Mouse (Mus musculus): ENCODE measurements around the gene Btn1a1.

Gene Btn1a1

DNA sequence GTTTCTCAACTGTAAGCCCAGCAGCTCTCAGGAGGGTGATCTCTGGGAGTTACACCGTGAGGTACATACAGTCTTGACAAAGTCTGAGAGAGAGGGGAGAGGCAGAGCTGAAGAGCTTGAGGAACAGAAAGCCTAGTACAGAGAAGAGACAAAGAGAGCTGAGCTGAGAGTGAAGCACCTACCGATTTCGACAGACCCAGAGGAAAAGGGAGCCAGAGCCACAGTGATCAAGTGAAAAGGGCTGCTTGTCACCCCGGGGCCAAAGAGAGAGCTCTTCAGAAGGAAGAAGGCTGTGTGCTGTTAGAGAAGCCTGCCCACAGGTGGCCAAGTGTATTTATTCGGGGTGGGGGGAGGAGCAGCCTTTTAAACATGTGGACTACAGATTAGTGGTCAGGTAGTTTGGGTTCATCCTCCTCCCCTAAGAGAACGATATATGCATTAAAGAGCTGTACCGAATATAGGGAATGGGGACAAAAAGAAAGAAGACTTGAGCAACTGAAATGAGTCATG lies at the start of gene Btn1a1:
TSS of gene Btn1a1 (minus strand) at position 302 of the 510 bp plus-strand sequence.
- no peak for DNase-seq

DNA sequence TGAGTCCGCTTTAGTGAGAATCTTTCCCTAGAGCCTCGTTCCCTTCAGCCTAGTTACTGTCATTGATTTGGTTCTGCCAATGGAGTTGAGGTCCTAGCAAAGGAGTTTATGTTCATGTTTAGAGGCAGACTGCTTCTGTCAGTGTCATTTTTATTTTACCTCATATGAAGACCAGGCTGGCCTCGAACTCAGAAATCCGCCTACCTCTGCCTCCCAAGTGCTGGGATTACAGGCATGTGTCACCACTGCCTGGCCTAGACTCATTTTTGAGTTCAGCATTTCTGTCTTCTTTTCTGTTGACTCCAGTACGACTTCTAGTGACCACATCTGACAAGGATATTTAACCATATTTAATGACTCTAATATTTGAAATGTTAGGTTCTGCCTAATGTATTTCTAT lies 49.6 kb upstream of the Btn1a1 start:
- DNase-seq: no peak

DNA sequence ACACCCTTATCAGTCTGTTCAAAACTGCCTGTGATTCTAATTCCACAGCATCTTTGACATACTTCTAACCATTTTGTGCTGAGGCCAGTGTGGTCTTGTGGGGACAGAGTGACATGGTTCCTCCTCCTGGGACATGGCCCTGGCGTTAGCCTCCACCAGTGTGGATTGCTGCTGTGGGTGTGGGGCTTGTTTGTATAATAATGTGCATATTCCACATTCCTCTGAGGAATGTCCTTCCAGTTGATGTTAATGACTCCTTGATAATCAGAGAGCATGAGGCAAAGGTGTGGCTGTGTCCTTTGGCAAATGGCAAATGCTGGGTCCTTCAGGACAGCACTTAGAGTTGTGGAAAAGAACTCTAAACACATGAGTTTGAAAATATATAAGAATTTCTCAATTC lies 47.8 kb upstream of the Btn1a1 start:
- no peak for DNase-seq

DNA sequence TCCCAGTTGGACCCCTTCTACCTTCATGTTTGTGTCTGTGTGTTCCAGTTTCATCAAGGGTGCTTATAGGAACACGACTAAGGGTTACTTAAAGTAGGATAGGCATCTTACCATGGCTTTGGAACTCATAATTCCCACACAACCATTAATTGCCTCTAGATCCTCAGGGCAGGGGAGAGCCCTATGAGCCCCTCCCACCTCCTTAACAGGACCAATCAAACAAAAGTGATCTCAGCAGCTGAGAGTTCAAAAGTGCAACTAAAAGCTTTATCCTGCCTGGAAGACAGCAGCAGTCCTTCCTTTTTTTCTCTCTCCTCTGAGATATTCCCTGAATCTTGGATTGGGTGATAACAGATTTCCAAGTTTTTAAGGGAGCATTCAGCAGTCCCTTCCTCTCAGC lies 44.4 kb upstream of the Btn1a1 start:
- DNase-seq: no peak

DNA sequence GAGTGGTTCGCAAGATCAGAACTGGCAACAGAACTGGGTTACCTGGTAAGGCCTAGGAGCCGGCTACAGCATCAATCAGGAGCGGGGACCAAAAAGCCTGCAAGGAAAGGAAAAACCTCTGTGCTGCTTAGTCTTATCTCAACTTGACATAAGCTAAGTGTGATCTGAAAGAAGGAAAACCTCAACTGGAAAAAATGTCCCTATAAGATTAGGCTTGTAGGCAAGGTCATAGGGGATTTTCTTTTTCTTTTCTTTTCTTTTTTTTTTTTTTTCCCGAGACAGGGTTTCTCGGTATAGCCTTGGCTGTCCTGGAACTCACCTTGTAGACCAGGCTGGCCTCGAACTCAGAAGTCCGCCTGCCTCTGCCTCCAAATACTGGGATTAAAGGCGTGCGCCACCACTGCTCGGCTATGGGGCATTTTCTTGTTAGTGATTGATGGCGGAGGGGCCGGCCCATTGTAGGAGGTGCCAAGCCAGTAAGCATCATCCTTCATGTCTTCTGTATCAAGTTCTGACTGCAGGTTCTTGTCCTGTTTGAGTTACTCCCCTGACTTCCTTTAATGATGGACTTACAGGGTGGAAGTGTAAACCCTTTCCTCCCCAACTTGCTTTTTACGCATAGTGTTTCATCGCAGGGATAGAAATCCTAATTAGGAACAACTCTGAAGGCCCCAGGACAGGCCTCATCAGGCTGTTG lies 41.3 kb upstream of the Btn1a1 start:
- no peak for DNase-seq

DNA sequence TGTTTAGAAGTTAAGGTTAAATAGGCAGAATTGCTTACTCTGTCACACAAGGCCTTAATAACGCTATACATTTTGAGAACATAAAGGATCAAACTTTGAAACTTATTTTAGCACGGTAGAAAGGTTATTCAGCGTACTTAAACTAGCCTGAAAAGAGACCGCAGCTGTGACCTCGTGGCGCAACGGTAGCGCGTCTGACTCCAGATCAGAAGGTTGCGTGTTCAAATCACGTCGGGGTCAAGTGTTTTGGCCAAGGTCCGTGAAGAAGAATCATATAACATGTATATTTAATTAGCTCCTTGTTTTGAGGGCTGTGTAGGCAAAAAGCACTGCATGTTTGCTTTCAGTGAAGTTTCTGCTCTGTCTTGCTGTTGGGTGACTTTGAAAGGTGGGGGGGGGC lies 40.6 kb upstream of the Btn1a1 start:
- peak; percentile 46 to 54 for DNase-seq

DNA sequence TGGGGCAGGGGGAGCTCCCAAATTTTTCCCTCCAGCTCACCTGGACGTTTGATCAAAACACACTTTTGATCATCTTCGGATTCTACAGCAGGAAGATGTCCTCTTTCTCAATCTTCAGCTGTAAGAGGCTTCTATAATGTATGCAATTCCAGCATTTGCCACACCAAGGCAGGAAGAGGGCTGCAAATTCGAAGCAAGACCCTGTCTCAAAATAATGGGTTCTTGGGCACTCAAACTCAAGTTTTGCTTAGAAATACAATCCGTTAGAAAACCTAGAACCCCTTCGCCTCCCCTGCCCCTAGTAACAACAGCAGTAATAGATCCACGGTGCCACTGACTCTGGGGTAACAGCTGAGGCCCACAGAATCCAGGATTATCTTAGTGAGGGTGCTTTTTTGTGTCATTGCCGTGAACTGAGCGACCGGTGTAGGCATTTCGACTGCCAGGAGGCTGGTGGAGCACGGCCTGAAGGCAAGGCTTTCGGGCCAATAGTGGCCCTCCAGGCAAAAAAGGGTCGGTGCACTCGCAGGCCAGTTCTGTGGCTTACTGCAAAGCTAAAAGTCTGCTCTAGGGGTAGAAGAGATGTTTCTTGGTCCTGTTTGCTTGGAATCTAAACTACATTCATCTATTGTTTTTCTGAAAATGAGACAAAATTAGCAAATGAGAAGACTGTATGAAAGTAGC lies 40.1 kb upstream of the Btn1a1 start:
- DNase-seq: no peak

DNA sequence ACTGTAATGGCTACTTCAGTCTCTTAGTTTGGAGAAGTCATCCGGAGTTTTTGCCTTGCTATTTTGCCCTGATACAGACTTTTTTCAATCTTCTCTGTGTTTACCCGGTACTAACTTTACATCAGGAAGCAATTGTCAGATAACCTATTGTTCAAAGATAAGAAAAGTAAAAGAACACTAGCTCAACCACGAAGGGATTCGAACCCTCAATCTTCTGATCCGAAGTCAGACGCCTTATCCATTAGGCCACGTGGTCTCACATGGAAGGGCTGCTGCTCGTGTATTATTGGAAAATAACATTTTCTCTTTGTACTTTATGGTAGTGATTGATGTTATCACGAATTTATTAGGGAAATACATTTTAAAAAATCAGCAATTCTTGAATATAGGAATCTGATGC lies 38.1 kb upstream of the Btn1a1 start:
- DNase-seq: peak; percentile 45 to 66

DNA sequence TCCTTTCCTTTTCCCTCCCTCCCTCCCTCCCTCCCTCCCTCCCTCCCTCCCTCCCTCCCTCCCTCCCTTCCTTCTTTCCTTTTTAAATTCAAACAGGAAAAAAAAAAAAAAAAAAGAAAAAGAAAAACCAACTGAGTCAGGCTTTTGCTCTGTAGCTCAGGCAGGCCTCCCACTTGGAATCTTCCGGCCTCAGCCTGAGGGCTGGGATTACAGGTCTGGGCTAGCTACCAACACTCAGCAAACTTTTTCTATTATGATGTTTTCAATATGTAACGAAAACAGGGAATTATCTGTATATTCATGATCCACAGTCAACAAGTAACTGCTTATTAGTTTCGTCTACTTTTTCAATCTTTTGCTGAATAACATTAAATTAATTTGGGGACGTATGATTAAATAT lies 37.2 kb upstream of the Btn1a1 start:
- no peak for DNase-seq

DNA sequence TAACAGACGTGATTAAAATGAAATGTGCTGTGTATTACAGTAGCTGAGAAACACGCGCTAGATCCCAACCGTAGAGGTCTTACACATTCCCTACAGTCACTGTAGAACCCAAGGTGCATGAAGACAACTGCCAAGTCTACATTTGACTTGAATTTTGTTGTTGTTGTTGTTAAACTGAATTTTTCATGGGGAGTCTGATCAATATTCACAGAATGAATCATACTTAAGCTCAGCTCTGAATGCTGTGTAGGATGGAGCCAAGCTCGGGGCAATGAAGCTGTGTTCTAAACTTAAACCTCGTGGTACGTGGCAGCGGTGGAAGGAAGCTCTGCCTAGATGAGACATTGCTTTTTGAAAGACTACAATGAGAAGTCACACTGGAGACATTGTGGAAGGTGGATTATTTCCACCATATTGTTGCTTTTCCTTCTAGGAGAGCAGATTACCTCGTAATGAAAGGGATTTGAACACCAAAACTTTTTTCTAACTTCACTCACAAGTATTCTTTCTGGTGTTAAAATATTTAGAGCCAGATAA lies 36.4 kb upstream of the Btn1a1 start:
- no peak for DNase-seq

DNA sequence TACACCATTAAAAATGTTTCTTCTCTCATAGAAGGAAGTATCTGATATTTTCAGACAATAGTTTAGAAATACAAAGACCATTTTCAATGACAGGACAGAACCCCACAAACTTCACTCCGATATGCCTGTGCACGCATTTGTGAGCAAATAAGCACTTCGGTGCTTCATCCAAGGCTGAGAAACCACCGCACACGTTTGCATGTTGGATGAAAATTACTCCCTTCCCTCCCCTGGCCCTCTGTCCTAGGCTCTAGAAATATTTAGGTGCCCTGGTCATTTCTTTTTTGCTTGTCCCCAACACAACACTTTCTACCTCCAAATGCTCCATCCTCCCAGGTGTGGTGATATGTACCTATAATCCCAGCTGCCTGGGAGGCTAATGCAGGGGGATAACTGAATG lies 35.8 kb upstream of the Btn1a1 start:
- no peak for DNase-seq

DNA sequence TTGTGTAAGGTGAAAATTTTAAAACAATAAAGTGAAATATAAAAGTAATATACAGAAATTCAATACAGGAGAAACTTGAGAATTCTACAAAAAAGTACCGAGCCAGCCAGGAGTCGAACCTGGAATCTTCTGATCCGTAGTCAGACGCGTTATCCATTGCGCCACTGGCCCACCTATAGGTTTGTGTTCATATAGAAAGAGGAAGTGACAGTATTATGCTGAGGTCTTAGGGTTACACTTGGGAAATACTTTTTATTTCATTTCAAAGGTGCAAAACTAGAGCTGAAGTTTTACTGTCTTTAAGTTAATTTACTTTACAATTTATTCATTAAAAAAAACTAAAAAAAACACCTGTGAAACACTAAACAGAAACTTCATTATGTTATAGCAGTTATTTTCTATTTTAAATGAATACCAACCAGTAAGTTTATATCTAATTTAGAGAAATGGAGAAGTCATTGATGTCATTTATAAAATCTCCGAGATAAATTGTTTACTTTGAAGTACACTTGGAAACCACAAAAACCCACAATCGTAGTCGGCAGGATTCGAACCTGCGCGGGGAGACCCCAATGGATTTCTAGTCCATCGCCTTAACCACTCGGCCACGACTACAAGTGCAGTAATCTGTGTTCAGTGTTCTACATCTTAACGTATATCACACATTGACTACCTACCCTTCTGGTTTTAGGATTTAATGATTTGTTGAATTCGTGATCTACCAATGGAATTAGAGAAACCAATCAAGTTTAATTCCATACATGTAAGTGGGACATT lies 34.9 kb upstream of the Btn1a1 start:
- DNase-seq: peak; percentile 59 to 71

DNA sequence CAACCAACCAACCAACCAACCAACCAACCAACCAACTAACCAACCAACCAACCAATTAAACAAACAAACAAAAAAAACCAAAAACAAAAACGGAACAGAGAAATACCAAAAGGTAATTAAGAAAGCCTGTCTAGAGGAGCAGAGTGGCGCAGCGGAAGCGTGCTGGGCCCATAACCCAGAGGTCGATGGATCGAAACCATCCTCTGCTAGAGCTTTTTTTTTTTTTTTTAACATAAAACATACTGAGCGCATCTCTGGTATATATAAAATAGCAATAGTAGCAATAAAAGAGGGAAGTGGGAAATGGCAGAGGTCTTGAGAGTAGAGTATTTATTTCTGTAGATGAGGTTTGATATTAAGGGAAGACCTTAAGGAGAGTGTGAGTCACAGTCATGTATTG lies 34.2 kb upstream of the Btn1a1 start:
- no peak for DNase-seq

DNA sequence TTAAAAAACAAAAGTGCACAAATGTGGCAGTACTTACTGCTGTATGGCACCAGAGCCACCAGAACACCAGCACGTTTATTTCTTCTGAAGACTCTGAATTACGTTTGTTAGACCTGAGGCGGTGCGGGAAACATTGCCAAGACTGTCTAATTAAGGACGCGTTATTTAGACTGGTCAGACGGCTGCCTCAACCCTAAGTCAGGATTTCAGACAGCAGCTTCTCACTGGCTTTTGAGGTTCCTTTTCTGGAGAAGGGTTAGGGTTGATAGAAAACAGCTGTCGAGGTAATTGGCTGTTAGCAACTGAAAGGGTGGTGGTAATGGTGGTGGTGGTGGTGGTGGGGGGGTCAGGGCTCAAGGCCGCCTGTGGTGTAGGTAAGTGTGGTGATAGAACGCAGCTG lies 33.0 kb upstream of the Btn1a1 start:
- no peak for DNase-seq

DNA sequence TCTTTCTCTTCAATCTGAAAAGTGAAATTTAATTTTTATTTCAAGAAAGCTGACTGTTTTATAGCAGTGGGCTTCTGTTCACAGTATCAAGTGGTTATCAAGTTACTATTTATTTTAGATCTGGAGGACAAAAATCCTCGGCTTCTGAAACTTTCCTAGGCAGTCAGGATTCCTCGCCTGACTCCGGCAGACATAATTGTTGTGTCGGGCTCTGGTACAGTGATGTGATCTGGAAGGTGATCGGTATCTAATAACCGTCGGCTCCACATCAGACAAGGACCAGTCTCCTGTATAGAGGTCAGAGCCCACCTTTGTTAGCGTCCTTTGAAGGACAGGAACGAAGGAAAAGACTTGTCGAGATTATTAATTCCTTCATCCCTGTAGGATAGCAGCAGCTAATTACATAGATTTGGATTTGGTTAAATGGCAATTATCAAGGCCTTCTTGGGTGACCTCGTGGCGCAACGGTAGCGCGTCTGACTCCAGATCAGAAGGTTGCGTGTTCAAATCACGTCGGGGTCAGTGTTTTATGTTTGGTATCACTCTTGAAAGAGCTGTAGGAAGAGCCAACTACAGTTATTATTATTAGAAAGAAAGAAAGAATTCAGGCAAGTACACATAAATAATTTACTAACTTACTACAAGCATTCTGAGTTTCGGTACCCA lies 32.1 kb upstream of the Btn1a1 start:
- DNase-seq: peak; percentile 30 to 37

DNA sequence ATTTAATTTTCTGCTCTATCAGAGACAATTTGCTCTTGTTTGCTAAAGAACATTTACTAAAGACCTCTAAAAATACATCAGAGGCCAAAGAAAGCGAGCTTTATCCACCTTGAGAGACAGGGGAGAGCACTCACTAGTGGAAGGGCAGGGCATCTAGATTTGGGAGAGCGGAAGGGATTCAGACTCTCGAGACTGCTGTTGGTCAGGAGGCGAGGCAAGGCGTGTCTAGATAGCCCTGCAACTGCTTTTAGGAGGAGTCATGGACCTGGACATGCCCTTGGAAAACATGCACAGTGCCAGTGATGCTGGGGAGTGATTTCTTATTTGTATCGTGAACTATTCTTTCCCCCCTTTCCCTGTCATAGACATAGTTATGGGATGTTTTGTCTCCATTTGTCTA lies 29.8 kb upstream of the Btn1a1 start:
- DNase-seq: no peak

DNA sequence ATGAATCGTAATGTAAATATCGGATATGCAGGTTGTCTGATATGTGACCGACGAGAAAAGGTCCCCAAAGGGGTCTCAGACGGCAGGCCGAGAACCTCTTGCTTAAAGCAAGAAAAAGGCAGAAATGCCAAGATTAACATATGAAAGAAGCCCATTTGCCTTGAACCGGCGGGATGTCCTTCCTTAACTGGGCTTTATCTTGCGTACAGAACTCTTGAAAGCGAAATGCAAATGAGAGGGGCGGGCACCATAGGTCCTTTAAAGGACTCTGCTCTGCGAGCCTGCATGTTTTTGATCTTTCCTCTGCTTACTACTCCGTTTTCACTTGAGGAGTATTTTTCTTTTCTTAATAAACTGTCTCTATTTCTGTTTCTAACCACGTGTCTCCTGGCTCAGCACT lies 26.3 kb upstream of the Btn1a1 start:
- DNase-seq: no peak

DNA sequence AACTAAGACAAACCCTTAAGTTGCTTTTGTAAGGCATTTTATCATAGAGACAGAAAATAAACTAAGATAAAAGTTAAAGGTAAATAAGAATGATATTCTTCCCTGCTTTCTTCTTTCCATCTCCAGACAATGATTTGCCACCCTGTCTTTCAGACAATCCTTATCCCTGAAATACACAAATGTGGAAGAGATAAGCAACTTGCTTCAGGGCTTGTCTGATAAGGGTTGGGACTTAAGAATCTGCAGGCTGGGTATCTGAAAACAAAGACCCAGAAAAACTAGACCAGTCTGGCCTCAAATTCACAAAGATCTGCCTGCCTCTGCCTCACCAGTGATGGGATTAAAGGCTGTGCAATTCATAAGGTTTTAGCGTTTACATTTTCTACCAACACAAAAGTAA lies 25.6 kb upstream of the Btn1a1 start:
- no peak for DNase-seq

DNA sequence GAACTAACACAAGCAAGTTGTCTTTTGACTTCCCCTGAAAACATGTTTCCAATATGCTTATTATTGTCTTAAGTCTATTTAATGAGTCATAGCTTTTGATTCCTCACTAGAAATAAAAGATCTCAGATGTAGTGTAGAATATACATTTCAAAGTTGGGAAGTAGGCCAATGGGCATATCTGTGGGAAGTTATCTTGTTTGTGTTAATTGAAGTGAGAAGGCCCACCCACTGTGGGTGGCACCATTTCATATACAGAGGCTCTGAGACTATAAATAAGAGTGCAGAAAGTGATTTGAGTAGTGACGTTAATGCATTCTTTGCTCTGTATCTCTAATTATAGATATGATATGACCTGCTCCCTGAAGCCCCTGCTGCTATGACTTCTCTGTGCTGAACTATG lies 25.2 kb upstream of the Btn1a1 start:
- no peak for DNase-seq

DNA sequence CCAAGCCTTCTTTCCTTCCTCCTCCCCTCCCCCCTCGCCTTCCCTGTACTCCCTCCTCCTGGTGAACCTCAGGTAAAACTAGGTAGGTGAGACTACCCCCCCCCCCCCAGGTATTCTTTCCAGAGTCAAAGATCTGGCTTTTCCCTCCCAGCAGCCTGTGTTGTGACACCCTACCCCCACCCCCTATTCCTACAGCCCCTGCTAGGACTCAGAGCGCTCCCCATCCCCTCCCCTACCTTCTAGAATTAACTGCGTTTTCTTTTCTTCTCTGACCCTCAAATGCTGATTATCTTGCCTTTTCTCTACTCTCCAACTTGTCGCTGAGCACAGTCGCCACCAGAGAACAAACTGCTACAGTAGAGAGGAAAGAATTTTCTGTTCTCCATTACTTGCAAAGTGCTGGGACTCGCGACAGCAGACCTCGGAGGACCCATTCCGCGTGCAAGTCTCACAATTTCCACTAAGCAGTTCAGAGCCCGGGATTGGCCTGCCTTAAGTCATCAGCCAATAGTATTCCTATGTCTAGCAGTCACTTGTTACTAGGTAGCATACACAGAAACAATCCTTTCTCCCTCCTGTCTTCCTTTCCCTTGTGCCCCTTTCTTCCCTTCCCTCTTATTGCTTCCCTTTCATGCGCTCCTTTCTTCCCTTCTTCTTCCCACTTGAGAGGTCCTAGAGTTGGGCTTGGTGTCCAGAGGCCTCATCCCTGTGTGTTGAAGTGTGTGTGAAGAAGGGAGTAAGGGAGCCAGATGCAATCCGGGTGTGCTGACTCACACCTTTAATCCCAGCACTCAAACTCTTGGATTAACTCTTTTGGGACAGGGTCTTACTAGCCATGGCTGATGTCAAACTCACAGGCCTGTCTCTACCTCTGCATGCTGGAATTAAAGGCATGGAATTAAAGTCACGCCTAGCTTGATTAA lies 23.0 kb upstream of the Btn1a1 start, which contains the start of gene Btn2a2:
TSS of gene Btn2a2 (minus strand) at position 458 of the 923 bp plus-strand sequence.
- DNase-seq: peak; percentile 54 to 67

DNA sequence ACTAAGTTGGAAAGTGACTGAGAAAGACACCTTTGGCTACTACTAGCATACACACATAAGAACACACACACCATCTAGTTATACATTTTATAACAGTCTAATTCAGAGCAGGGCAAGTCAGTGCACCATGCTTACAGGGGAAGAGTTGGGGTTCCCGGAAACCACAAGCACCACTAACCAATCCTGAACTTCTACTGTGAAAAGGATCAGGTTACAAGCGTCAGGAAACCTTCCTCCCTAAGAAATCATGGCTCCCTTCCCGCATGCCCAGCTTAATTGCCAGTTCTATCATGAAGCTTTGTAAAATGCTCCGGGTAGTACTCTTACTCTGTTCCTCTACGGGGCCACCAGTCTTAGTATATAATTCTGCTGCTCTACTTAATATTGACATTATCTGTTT lies 19.6 kb upstream of the Btn1a1 start:
- DNase-seq: no peak

DNA sequence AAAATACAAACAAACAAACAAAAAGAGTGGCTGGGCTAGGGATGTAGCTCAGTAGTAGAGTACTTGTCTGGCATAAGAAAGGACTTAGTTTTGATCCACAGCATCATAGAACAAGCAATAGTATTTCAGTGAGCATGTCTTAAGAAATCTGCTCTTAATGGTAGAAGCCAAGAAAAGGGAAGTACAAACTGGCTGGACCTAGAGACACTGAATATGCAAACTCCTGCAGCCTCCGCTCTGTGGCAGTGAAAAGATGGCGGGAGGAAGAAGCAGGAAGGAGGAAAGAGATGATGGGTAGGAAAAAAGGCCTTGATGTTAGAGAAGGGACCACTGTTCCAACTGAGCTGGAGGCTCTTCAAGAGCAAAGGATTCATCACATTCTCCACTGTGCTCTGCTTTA lies 17.5 kb upstream of the Btn1a1 start:
- DNase-seq: no peak

All from cerebellum, postnatal 25 days (tissue).